Mouse (Mus musculus) forebrain, embryonic 12.5 days (tissue): ENCODE measurements around the gene Zfp712. TPM values are rescaled to one million over a fixed set of nuclear protein-coding genes. Genes with fewer than 3 reads are reported as not detected.
A peak's percentile ranks its signal among the peaks of the same experiment; 100 is the strongest.

Experiments
- ATAC-seq: fragments of 200-750 bp; cut with Nextera tagmentation; 2 replicates; pipeline ENCODE4 v1.8.0; 2017; ENCODE audit warnings: moderate TSS enrichment; ENCODE audit not compliant: low FRiP score
- H3K27ac ChIP-seq: fragments of 300-500 bp; sonication (generic); 2 replicates; pipeline ENCODE4 v1.5.1; 2016; ENCODE audit warnings: mild to moderate bottlenecking
- H3K27me3 ChIP-seq: fragments of 300-500 bp; sonication (generic); 2 replicates; pipeline ENCODE4 v1.6.1; 2016; ENCODE audit warnings: mild to moderate bottlenecking
- H3K36me3 ChIP-seq: fragments of 300-500 bp; sonication (generic); replicated peaks from 2 replicates; pipeline ENCODE4 v1.6.1; 2016; ENCODE audit warnings: mild to moderate bottlenecking
- H3K4me1 ChIP-seq: fragments of 300-500 bp; sonication (generic); 2 replicates; pipeline ENCODE4 v1.6.1; 2016
- H3K4me2 ChIP-seq: fragments of 300-500 bp; sonication (generic); 2 replicates; pipeline ENCODE4 v1.6.1; 2016; ENCODE audit warnings: mild to moderate bottlenecking, moderate library complexity
- H3K4me3 ChIP-seq: fragments of 300-500 bp; sonication (generic); replicated peaks from 2 replicates; pipeline ENCODE4 v1.5.1; 2016; ENCODE audit warnings: mild to moderate bottlenecking
- H3K9ac ChIP-seq: fragments of 300-500 bp; sonication (generic); 2 replicates; pipeline ENCODE4 v1.6.1; 2016; ENCODE audit warnings: mild to moderate bottlenecking
- H3K9me3 ChIP-seq: fragments of 300-500 bp; sonication (generic); 2 replicates; pipeline ENCODE4 v1.6.1; 2016
- WGBS: fragments of 180-500 bp; shearing (Covaris S2); methylation state at CpG from one replicate; pipeline ENCODE4 v1.1.7; 2016; 5-methylcytosine and 5-hydroxymethylcytosine counted together
- polyA plus RNA-seq: library from polyadenylated mRNA; unstranded; fragments of >200 nt; fragmentation: Nextera tagmentation; extraction: Ambion mirVana; gene quantifications from 2 replicates; pipeline ENCODE4 v1.2.1, GENCODE M21; 2016

The Zfp712 gene
- polyA plus RNA-seq, 1 experiment from 2014 or later, result 6.2 TPM

- Histone ChIP-seq H3K27ac (peak overlapping the region; percentile 85; the same call in 1 of the 2 replicates), H3K9ac (peak overlapping the region; percentile 72), H3K9me3 (peaks cover 10% of the 10 kb centered on the region; the same call in 1 of the 2 replicates), H3K4me3 (peak overlapping the region; percentile 74), H3K4me2 (peak overlapping the region; percentile 75), H3K4me1 (peaks cover 6% of the 10 kb centered on the region), H3K27me3 (no peaks in the 10 kb centered on the region), H3K36me3 (no peaks in the 10 kb centered on the region)
- peak; percentile 67 for ATAC-seq
- 3% methylated on average over 12 of the region's 12 CpGs for WGBS
Observed at GRCm38 (mm10) chr13:67060161-67060785, 697 bp downstream of the Zfp712 start.

Other genes with a start within 250 kb of the Zfp712 start
- gene Gm10767, start 156.3 kb downstream of the Zfp712 start, polyA plus RNA-seq, result 1.5 and 1.8 TPM in 2 replicates
- gene Zfp708, start 36.8 kb upstream of the Zfp712 start, polyA plus RNA-seq, result 9.4 and 10.0 TPM in 2 replicates
- 2.3 and 2.4 TPM in 2 replicates for gene Gm28557, start 47.4 kb upstream of the Zfp712 start, polyA plus RNA-seq
- 0.19 and 0.23 TPM in 2 replicates for gene Rslcan18, start 55.1 kb upstream of the Zfp712 start, polyA plus RNA-seq
- 2.2 and 2.9 TPM in 2 replicates for gene Zfp759, start 60.5 kb upstream of the Zfp712 start, polyA plus RNA-seq
- 4.4 and 5.1 TPM in 2 replicates for gene Rsl1, start 112.0 kb upstream of the Zfp712 start, polyA plus RNA-seq
- 1.3 and 1.4 TPM in 2 replicates for gene Zfp455, start 133.3 kb upstream of the Zfp712 start, polyA plus RNA-seq
- gene Zfp458, start 217.3 kb upstream of the Zfp712 start, polyA plus RNA-seq, result 2.8 and 3.4 TPM in 2 replicates
- gene Zfp457, start 245.3 kb upstream of the Zfp712 start, polyA plus RNA-seq, result 0.65 and 1.1 TPM in 2 replicates